Comparison of ENCODE assay signal across 11 mouse cellular contexts in the genomic region with DNA sequence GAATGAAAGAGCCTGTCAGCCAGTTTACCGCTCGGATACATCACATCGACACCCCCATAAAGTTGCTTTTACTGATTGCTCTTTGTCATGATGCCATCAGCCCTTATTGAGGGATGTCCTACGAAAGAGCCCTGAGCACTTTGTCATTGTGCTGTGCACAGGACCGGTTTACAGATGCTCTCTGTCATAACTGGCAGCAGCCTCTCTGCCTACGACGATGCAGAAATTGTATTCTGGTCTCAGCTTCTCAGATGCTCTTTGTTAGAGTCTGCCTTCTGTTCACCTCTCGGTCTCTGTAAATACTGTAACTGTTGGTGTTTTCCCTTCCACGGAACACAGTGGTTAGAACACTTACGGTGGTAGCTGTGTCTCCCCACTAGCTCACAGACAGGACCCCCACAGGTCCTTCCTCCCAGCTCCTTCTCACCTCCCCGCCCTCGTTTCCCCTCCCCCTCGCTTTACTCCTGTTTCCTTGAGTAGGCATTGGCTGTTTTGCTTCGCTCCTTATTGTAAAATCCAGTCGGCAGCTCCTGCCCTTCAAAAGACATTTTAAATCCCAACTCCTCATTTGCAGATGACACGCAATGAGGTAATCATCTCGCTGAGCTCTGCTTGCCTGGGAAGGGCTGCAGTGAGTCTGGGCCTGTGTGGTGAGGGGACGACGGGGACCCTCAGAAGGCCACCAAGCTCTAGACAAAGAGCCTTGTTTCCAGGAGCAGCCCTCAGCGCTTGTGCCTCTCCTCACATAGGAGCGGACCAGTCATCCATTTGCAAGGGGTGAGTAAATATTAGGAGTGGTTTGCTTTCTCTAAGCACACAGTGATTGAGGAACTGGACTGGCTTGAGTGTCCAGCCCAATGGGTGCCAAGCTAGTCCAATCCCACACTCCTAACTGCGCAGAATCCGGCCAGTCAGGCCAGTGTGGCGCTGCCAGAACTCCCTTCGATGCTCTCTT. TPM values are rescaled to one million over a fixed set of nuclear protein-coding genes. Genes with fewer than 3 reads are reported as not detected.
DNase-seq lines count a peak whose midpoint lies in the region; ATAC-seq and TF ChIP-seq lines count a peak whose summit lies in the region.
"Had no signal": no experiment of that assay in that cellular context is flagged by ENCODE, and none has a peak within 500 bp of the region (broad histone marks: within the 10 kb centered on the region; RNA-seq: fewer than 3 reads in every experiment).

No protein-coding gene starts in this region.

- H3K9ac ChIP-seq in hindbrain, postnatal 0 days (replicated peaks; ENCODE audit: low read length) = no peak overlapping the region
- H3K9ac ChIP-seq: liver, embryonic 13.5 days had no signal

- no peaks in the 10 kb centered on the region for H3K4me1 ChIP-seq in hindbrain, postnatal 0 days (ENCODE audit: insufficient read depth, low read length)
- H3K4me1 ChIP-seq: liver, embryonic 13.5 days had no signal

- peak overlapping the region; percentile 20; the same call in 1 of the 2 replicates for H3K27ac ChIP-seq in hindbrain, postnatal 0 days
- H3K27ac ChIP-seq: liver, embryonic 13.5 days had no signal

- peak; percentile 39 for DNase-seq in urinary bladder, postnatal 14 days (ENCODE audit: low spot score)
- no peak for DNase-seq in urinary bladder, postnatal 10 days (ENCODE audit: low spot score)
- no peak for DNase-seq in hindbrain, postnatal 0 days (ENCODE audit: low spot score)
- peak; percentile 49 to 76 for DNase-seq in lung, postnatal 4 days
- no peak for DNase-seq in cerebellum, adult 9-11 months
- no peak for DNase-seq in gastrocnemius, adult 8-10 months (ENCODE audit: low spot score in 2 of 2)
- DNase-seq in layer of hippocampus, adult 9-10 months (ENCODE audit: low spot score) = no peak
- DNase-seq: cerebellum, postnatal 14 days; gastrocnemius, postnatal 10 days; liver, embryonic 13.5 days had no signal

- no peak overlapping the region for H3K4me3 ChIP-seq in hindbrain, postnatal 0 days (ENCODE audit: low read length)
- H3K4me3 ChIP-seq: liver, embryonic 13.5 days had no signal

- WGBS in hindbrain, postnatal 0 days = 53% methylated on average over 25 of the region's 25 CpGs

- H3K4me2 ChIP-seq in hindbrain, postnatal 0 days (ENCODE audit: low read depth, low read length) = no peak overlapping the region
- H3K4me2 ChIP-seq: liver, embryonic 13.5 days had no signal

- no peaks in the 10 kb centered on the region for H3K36me3 ChIP-seq in hindbrain, postnatal 0 days (ENCODE audit: insufficient read depth, low read length)
- H3K36me3 ChIP-seq: liver, embryonic 13.5 days had no signal

- ATAC-seq in hindbrain, postnatal 0 days = peak; percentile 79
- ATAC-seq in erythroid progenitor cell, adult 5-6 weeks (replicated peaks; ENCODE audit: low FRiP score, poor library complexity, severe bottlenecking) = no peak

- H3K27me3 ChIP-seq in hindbrain, postnatal 0 days (ENCODE audit: insufficient read depth, low read length) = no peaks in the 10 kb centered on the region

- no peaks in the 10 kb centered on the region for H3K9me3 ChIP-seq in hindbrain, postnatal 0 days (ENCODE audit: low read length)
- H3K9me3 ChIP-seq: liver, embryonic 13.5 days had no signal

- no peak for TF ChIP-seq CTCF in hindbrain, postnatal 0 days (IDR thresholded peaks at IDR 0.05; ENCODE audit: low read depth)

RNA-seq across cellular contexts. Expression of gene Ptgfrn, which starts 6.6 kb away (rescaled TPM):
- 51.0 and 52.5 TPM in 2 replicates for total RNA-seq in hindbrain, postnatal 0 days (2014; rRNA removed)
- polyA plus RNA-seq in hindbrain, postnatal 0 days (2015; fragmentation: Nextera tagmentation; extraction: Ambion mirVana) = 3.9 and 4.1 TPM in 2 replicates
- total RNA-seq in erythroid progenitor cell, adult 5-6 weeks (2015; ENCODE audit: low replicate concordance) = 0.84 TPM in 1 of 2 replicates, not detected in the other
- not detected in 2 replicates for total RNA-seq in erythroid progenitor cell, adult 5-6 weeks (2017; ENCODE audit: low replicate concordance)
- total RNA-seq in gastrocnemius, adult 8-10 months (2022) = 1 to 10 TPM; 4.5 to 6.3 (median 5.4) TPM

Comparison
In these comparisons a context has a peak if more than half of its experiments do, and no peak if none do; other contexts are left out.
1. DNase-seq: peak in urinary bladder, postnatal 14 days (single experiment) and lung, postnatal 4 days (2 of 2); none in urinary bladder, postnatal 10 days (single experiment), hindbrain, postnatal 0 days (single experiment), cerebellum, adult 9-11 months (single experiment), gastrocnemius, adult 8-10 months (0 of 2) and layer of hippocampus, adult 9-10 months (single experiment).